Mouse (Mus musculus): ENCODE measurements around the gene Rnase13.
A peak's percentile ranks its signal among the peaks of the same experiment; 100 is the strongest.

Gene Rnase13

GRCm38 (mm10) chr14:51913062-51913959 is 9.3 kb downstream of the Rnase13 start:
- no peak for DNase-seq (ENCODE audit: low read depth, low spot score)

GRCm38 (mm10) chr14:51912391-51913061 is 10.0 kb downstream of the Rnase13 start:
- no peak for DNase-seq (ENCODE audit: low read depth, low spot score)

- DNase-seq (ENCODE audit: low read depth, low spot score) = no peak
These were observed 11.3 kb downstream of the Rnase13 start for GRCm38 (mm10) chr14:51911301-51911700.

GRCm38 (mm10) chr14:51906102-51906501 is 16.5 kb downstream of the Rnase13 start:
- no peak for DNase-seq (ENCODE audit: low read depth, low spot score)

GRCm38 (mm10) chr14:51904706-51905105 is 17.9 kb downstream of the Rnase13 start:
- DNase-seq (ENCODE audit: low read depth, low spot score) = no peak

- no peak for DNase-seq (ENCODE audit: low read depth, low spot score)
These were observed 18.8 kb downstream of the Rnase13 start for GRCm38 (mm10) chr14:51903782-51904181.

- DNase-seq (ENCODE audit: low read depth, low spot score) = no peak
These were observed 19.5 kb downstream of the Rnase13 start for GRCm38 (mm10) chr14:51902806-51903710.

- no peak for DNase-seq (ENCODE audit: low read depth, low spot score)
These were observed 23.2 kb downstream of the Rnase13 start for GRCm38 (mm10) chr14:51899351-51899750.

GRCm38 (mm10) chr14:51896539-51897170 is 25.9 kb downstream of the Rnase13 start:
- no peak for DNase-seq (ENCODE audit: low read depth, low spot score)

- no peak for DNase-seq (ENCODE audit: low read depth, low spot score)
These were observed 26.6 kb downstream of the Rnase13 start for GRCm38 (mm10) chr14:51896019-51896418.

GRCm38 (mm10) chr14:51895071-51895470 is 27.5 kb downstream of the Rnase13 start:
- DNase-seq (ENCODE audit: low read depth, low spot score) = no peak

GRCm38 (mm10) chr14:51893809-51894208 is 28.8 kb downstream of the Rnase13 start:
- no peak for DNase-seq (ENCODE audit: low read depth, low spot score)

GRCm38 (mm10) chr14:51893094-51893794 is 29.3 kb downstream of the Rnase13 start:
- no peak for DNase-seq (ENCODE audit: low read depth, low spot score)

GRCm38 (mm10) chr14:51892191-51892939 is 30.2 kb downstream of the Rnase13 start, which contains the start of gene Slc39a2:
Slc39a2 (plus strand) TSS chr14:51892889.
- DNase-seq (ENCODE audit: low read depth, low spot score) = no peak

- no peak for DNase-seq (ENCODE audit: low read depth, low spot score)
These were observed 32.7 kb downstream of the Rnase13 start for GRCm38 (mm10) chr14:51889833-51890232.

- DNase-seq (ENCODE audit: low read depth, low spot score) = no peak
These were observed 36.5 kb downstream of the Rnase13 start for GRCm38 (mm10) chr14:51886051-51886450.

GRCm38 (mm10) chr14:51884598-51885331 is 37.8 kb downstream of the Rnase13 start, which contains the start of gene Mettl17:
Mettl17 (plus strand) TSS chr14:51884842.
- peak; percentile 92 for DNase-seq (ENCODE audit: low read depth, low spot score)

- DNase-seq (ENCODE audit: low read depth, low spot score) = no peak
These were observed 38.5 kb downstream of the Rnase13 start for GRCm38 (mm10) chr14:51884031-51884544.

GRCm38 (mm10) chr14:51883527-51884030 is 39.0 kb downstream of the Rnase13 start:
- peak; percentile 66 for DNase-seq (ENCODE audit: low read depth, low spot score)
